Mouse (Mus musculus) T-helper 2 cell (primary cell): ENCODE data around the gene Rnf126.

Source experiments
- in situ Hi-C: fragments of 300-600 bp; cut with MboI, MseI; formaldehyde crosslinking; loops from one replicate; pipeline ENCODE4 v1.15.1; 2025; ENCODE audit warnings: high pct_unique_total_duplicates

Gene Rnf126

GRCm38 (mm10) chr10:79793051-79793737 is 26.4 kb upstream of the Rnf126 start, which contains the start of gene Palm:
Palm (plus strand) TSS chr10:79793572.
- in situ Hi-C loops: no loop called here

- in situ Hi-C loops: no loop called here
Measured at GRCm38 (mm10) chr10:79792339-79793040, 25.7 kb upstream of the Rnf126 start.

- in situ Hi-C loops: no loop called here
Measured at GRCm38 (mm10) chr10:79790861-79791260, 24.1 kb upstream of the Rnf126 start, which contains the start of gene Prss57. Prss57 (minus strand) TSS chr10:79790961.

- in situ Hi-C loops: no loop called here
Measured at GRCm38 (mm10) chr10:79789581-79789980, 22.8 kb upstream of the Rnf126 start.

- in situ Hi-C loops: no loop called here
Measured at GRCm38 (mm10) chr10:79788386-79789158, 21.8 kb upstream of the Rnf126 start.

GRCm38 (mm10) chr10:79783920-79784800 is 17.4 kb upstream of the Rnf126 start:
- in situ Hi-C loops: loop anchor here (5.0 kb wide), 1 partner anchor 102 kb away; the partner anchor contains the start of gene Cdc34

- in situ Hi-C loops: loop anchor here (5.0 kb wide), 1 partner anchor 101 kb away; the partner anchor contains the start of gene Cdc34
Measured at GRCm38 (mm10) chr10:79783050-79783449, 16.3 kb upstream of the Rnf126 start.

GRCm38 (mm10) chr10:79781956-79782355 is 15.2 kb upstream of the Rnf126 start:
- in situ Hi-C loops: loop anchor here (5.0 kb wide), 1 partner anchor 100 kb away; the partner anchor contains the start of gene Cdc34

- in situ Hi-C loops: loop anchor here (5.0 kb wide), 1 partner anchor 99 kb away; the partner anchor contains the start of gene Cdc34
Measured at GRCm38 (mm10) chr10:79781139-79781538, 14.4 kb upstream of the Rnf126 start.

GRCm38 (mm10) chr10:79780664-79781015 is 13.9 kb upstream of the Rnf126 start:
- in situ Hi-C loops: loop anchor here (5.0 kb wide), 1 partner anchor 98 kb away; the partner anchor contains the start of gene Cdc34

GRCm38 (mm10) chr10:79779784-79780663 is 13.3 kb upstream of the Rnf126 start:
- in situ Hi-C loops: loop anchor here (5.0 kb wide), 1 partner anchor 98 kb away; the partner anchor contains the start of gene Cdc34

- in situ Hi-C loops: no loop called here
Measured at GRCm38 (mm10) chr10:79779193-79779592, 12.4 kb upstream of the Rnf126 start.

GRCm38 (mm10) chr10:79778006-79778405 is 11.3 kb upstream of the Rnf126 start:
- in situ Hi-C loops: no loop called here

GRCm38 (mm10) chr10:79777103-79777531 is 10.4 kb upstream of the Rnf126 start, which contains the start of gene Fstl3:
Fstl3 (plus strand) TSS chr10:79777272.
- in situ Hi-C loops: no loop called here

GRCm38 (mm10) chr10:79774486-79775279 is 7.9 kb upstream of the Rnf126 start:
- in situ Hi-C loops: no loop called here

GRCm38 (mm10) chr10:79773208-79773607 is 6.5 kb upstream of the Rnf126 start:
- in situ Hi-C loops: no loop called here

- in situ Hi-C loops: no loop called here
Measured at GRCm38 (mm10) chr10:79772320-79772719, 5.6 kb upstream of the Rnf126 start.

- in situ Hi-C loops: no loop called here
Measured at GRCm38 (mm10) chr10:79769329-79769728, 2.6 kb upstream of the Rnf126 start.

- in situ Hi-C loops: no loop called here
Measured at GRCm38 (mm10) chr10:79768400-79768799, 1.6 kb upstream of the Rnf126 start.
